In genomic region chr4:125777126-125777525, GRCm38 (mm10) we compare ENCODE assay signal across 22 mouse cellular contexts.
DNase-seq lines count a peak whose midpoint lies in the region; ATAC-seq and TF ChIP-seq lines count a peak whose summit lies in the region.
"Had no signal": no experiment of that assay in that cellular context is flagged by ENCODE, and none has a peak within 500 bp of the region (broad histone marks: within the 10 kb centered on the region; RNA-seq: fewer than 3 reads in every experiment).

No protein-coding gene starts in this region.

- no peak overlapping the region for H3K4me2 ChIP-seq in midbrain, embryonic 13.5 days (replicated peaks)
- no peak overlapping the region for H3K4me2 ChIP-seq in forebrain, embryonic 12.5 days
- H3K4me2 ChIP-seq: hindbrain, embryonic 15.5 days had no signal

- H3K4me3 ChIP-seq in midbrain, embryonic 10.5 days = no peak overlapping the region
- H3K4me3 ChIP-seq in midbrain, embryonic 13.5 days (replicated peaks) = no peak overlapping the region
- no peak overlapping the region for H3K4me3 ChIP-seq in forebrain, embryonic 12.5 days (replicated peaks)
- H3K4me3 ChIP-seq in lung, adult 2 months (replicated peaks; ENCODE audit: extremely low read depth, low read depth, low read length) = no peak overlapping the region
- H3K4me3 ChIP-seq: forebrain, embryonic 10.5 days; gastrocnemius, adult 2 months; heart, adult 2 months; heart, embryonic 10.5 days; hindbrain, embryonic 15.5 days had no signal

- intact Hi-C loops in heart, postnatal 36 days (cut with DNase I) = no loop called here

- 82% methylated on average over 4 of the region's 4 CpGs for WGBS in midbrain, embryonic 10.5 days
- 94% methylated on average over 4 of the region's 4 CpGs for WGBS in midbrain, embryonic 13.5 days
- 78% methylated on average over 4 of the region's 4 CpGs for WGBS in forebrain, embryonic 12.5 days
- 71% methylated on average over 4 of the region's 4 CpGs for WGBS in lung, adult 2 months

- 0 out of 2 replicates have a peak overlapping the region, but pooled peaks have one; percentile 49 for H3K27ac ChIP-seq in midbrain, embryonic 10.5 days (replicated peaks)
- no peak overlapping the region for H3K27ac ChIP-seq in midbrain, embryonic 13.5 days
- H3K27ac ChIP-seq in forebrain, embryonic 12.5 days = no peak overlapping the region
- H3K27ac ChIP-seq: forebrain, embryonic 10.5 days; gastrocnemius, adult 2 months; heart, adult 2 months; heart, embryonic 10.5 days; hindbrain, embryonic 15.5 days had no signal

- no peak for TF ChIP-seq CTCF in lung, adult 2 months (IDR thresholded peaks at IDR 0.05; ENCODE audit: insufficient read depth, low read length)

- H3K9ac ChIP-seq in midbrain, embryonic 13.5 days (replicated peaks) = no peak overlapping the region
- H3K9ac ChIP-seq in forebrain, embryonic 12.5 days = no peak overlapping the region
- H3K9ac ChIP-seq: forebrain, postnatal 0 days; hindbrain, embryonic 15.5 days had no signal

- no peak for ATAC-seq in midbrain, embryonic 13.5 days
- ATAC-seq in forebrain, embryonic 12.5 days (ENCODE audit: low FRiP score) = no peak
- ATAC-seq: forebrain, embryonic 14.5 days; forebrain, postnatal 0 days; intestine, postnatal 0 days; Patski had no signal

- H3K9me3 ChIP-seq in midbrain, embryonic 10.5 days (replicated peaks) = no peaks in the 10 kb centered on the region
- no peaks in the 10 kb centered on the region for H3K9me3 ChIP-seq in midbrain, embryonic 13.5 days
- no peaks in the 10 kb centered on the region for H3K9me3 ChIP-seq in forebrain, embryonic 12.5 days
- H3K9me3 ChIP-seq: forebrain, embryonic 10.5 days; heart, embryonic 10.5 days; hindbrain, embryonic 15.5 days had no signal

- no peak for TF ChIP-seq POLR2A in lung, adult 2 months (IDR thresholded peaks at IDR 0.05; ENCODE audit: borderline replicate concordance, extremely low read depth, low read depth, low read length)

- peaks cover 52% of the 10 kb centered on the region for H3K27me3 ChIP-seq in midbrain, embryonic 10.5 days (ENCODE audit: low read depth, poor library complexity, severe bottlenecking)
- peaks cover 21% of the 10 kb centered on the region for H3K27me3 ChIP-seq in midbrain, embryonic 13.5 days
- H3K27me3 ChIP-seq in forebrain, embryonic 12.5 days = peaks cover 41% of the 10 kb centered on the region
- H3K27me3 ChIP-seq: hindbrain, embryonic 15.5 days had no signal

- H3K4me1 ChIP-seq in midbrain, embryonic 10.5 days = peaks cover 32% of the 10 kb centered on the region
- peaks cover 27% of the 10 kb centered on the region for H3K4me1 ChIP-seq in midbrain, embryonic 13.5 days (replicated peaks)
- peaks cover 22% of the 10 kb centered on the region for H3K4me1 ChIP-seq in forebrain, embryonic 12.5 days
- H3K4me1 ChIP-seq in lung, adult 2 months (ENCODE audit: control insufficient read depth, insufficient read depth, low read length) = no peaks in the 10 kb centered on the region
- H3K4me1 ChIP-seq: heart, embryonic 10.5 days had no signal

- DNase-seq in adrenal gland, adult (ENCODE audit: inconsistent age in 2 of 2, low spot score in 1 of 2) = peak; percentile 63 to 84
- no peak for DNase-seq in adrenal gland, postnatal 4 days (ENCODE audit: low spot score in 2 of 2)
- no peak for DNase-seq in midbrain, embryonic 10.5 days (ENCODE audit: low spot score)
- DNase-seq in adrenal gland, postnatal 14 days = peak; percentile 54
- DNase-seq in heart, postnatal 36 days = no peak
- DNase-seq in lung, adult 2 months = no peak
- DNase-seq: cerebellum, adult 11-12 months; cerebellum, adult 8-10 months; cerebellum, postnatal 10 days; forebrain, postnatal 0 days; gastrocnemius, adult 2 months; gastrocnemius, postnatal 14 days; heart, adult 2 months; kidney, adult 2 months had no signal

- H3K36me3 ChIP-seq in midbrain, embryonic 10.5 days = no peaks in the 10 kb centered on the region
- no peaks in the 10 kb centered on the region for H3K36me3 ChIP-seq in midbrain, embryonic 13.5 days
- no peaks in the 10 kb centered on the region for H3K36me3 ChIP-seq in forebrain, embryonic 12.5 days (replicated peaks)
- H3K36me3 ChIP-seq: forebrain, embryonic 10.5 days; heart, embryonic 10.5 days; hindbrain, embryonic 15.5 days had no signal

Comparison
In these comparisons a context has a peak if more than half of its experiments do, and no peak if none do; other contexts are left out.
1. DNase-seq: peak in adrenal gland, adult (2 of 2) and adrenal gland, postnatal 14 days (single experiment); none in adrenal gland, postnatal 4 days (0 of 2), midbrain, embryonic 10.5 days (single experiment), heart, postnatal 36 days (0 of 2) and lung, adult 2 months (single experiment).